17 mouse cellular contexts compared by ENCODE assay signal in the genomic region with DNA sequence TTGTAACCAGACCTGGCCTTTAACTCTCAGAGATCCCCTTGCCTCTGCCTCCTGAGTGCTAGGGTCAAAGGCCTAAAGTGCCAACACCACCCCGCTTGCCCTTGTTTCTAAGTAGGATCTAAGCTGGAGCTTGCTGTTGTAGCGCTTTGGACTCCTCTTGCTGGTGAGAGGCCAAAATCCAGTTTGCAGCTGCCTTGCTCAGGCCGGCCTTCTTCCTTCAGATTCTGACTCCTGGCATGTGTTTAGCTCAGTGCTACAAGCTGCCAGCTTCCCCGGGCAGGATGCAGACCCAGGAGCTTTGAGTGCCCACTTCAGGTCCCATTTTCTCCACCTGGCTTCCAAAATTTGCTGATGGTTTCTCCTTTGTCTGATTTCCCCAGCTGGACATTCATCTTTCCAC. TPM values are rescaled to one million over a fixed set of nuclear protein-coding genes. Genes with fewer than 3 reads are reported as not detected.
DNase-seq lines count a peak whose midpoint lies in the region.
"Had no signal": no experiment of that assay in that cellular context is flagged by ENCODE, and none has a peak within 500 bp of the region (broad histone marks: within the 10 kb centered on the region; RNA-seq: fewer than 3 reads in every experiment).

No protein-coding gene starts in this region.

- peak; percentile 2 to 3 for DNase-seq in cerebellum, postnatal 10 days
- DNase-seq in cerebellum, postnatal 36 days = no peak
- DNase-seq in gastrocnemius, postnatal 14 days = peak; percentile 15
- no peak for DNase-seq in gastrocnemius, adult 8-10 months (ENCODE audit: low spot score in 2 of 2)
- peak; percentile 17 for DNase-seq in heart, postnatal 4 days
- DNase-seq in heart, postnatal 25 days (ENCODE audit: low spot score) = no peak
- peak; percentile 18 for DNase-seq in lung, postnatal 10 days
- no peak for DNase-seq in lung, postnatal 25 days (ENCODE audit: low spot score)
- DNase-seq: adrenal gland, adult 8-10 months; adrenal gland, postnatal 25 days; cerebellum, adult 11-12 months; cerebellum, adult 8-10 months; cerebellum, postnatal 14 days; forebrain, postnatal 0 days; gastrocnemius, postnatal 25 days had no signal

- intact Hi-C loops in gastrocnemius, postnatal 14 days (cut with DNase I; ENCODE audit: low total_unique reads) = no loop called here
- intact Hi-C loops in heart, postnatal 25 days (cut with DNase I) = no loop called here

RNA-seq across cellular contexts. Expression of gene Bmp6, which starts 53.4 kb away (rescaled TPM):
- 1 to 10 TPM; 7.1 to 8.8 TPM for total RNA-seq in gastrocnemius, postnatal 14 days (2021)
- total RNA-seq in gastrocnemius, adult 8-10 months (2022) = 10 to 100 TPM in 2 of 4 experiments, 1 to 10 TPM in 2; 5.0 to 11.7 (median 9.3) TPM
- 10 to 100 TPM; 20.7 TPM for total RNA-seq in heart, postnatal 4 days (2021)
- total RNA-seq in heart, postnatal 25 days (2021) = 10 to 100 TPM; 19.6 to 23.8 TPM
- total RNA-seq: common myeloid progenitor, adult 5-6 weeks; hematopoietic stem cell, adult 5-6 weeks had no signal

Comparison
In these comparisons a context has a peak if more than half of its experiments do, and no peak if none do; other contexts are left out.
1. DNase-seq: peak in cerebellum, postnatal 10 days (2 of 2), gastrocnemius, postnatal 14 days (single experiment), heart, postnatal 4 days (single experiment) and lung, postnatal 10 days (single experiment); none in cerebellum, postnatal 36 days (0 of 2), gastrocnemius, adult 8-10 months (0 of 2), heart, postnatal 25 days (single experiment) and lung, postnatal 25 days (single experiment).